Mouse (Mus musculus) frontal cortex, adult (tissue): ENCODE data around the gene Fam227a.
"Not testable (repeated sequence)": the region's sequence is repeated elsewhere in the genome, so short reads cannot be mapped to it uniquely, and the experiment has no call there.

Source experiments
- ATAC-seq: cut with Nextera tagmentation; 2 replicates; pipeline ENCODE4 v1.9.2; 2017; ENCODE audit warnings: mild to moderate bottlenecking, moderate library complexity, mixed read lengths; ENCODE audit not compliant: low TSS enrichment

The Fam227a gene

GRCm38 (mm10) chr15:79683707-79684465, 25.1 kb upstream of the Fam227a start:
- ATAC-seq = peak; percentile 24

- ATAC-seq = no peak
Measured at GRCm38 (mm10) chr15:79683146-79683545, 24.4 kb upstream of the Fam227a start.

- ATAC-seq = no peak
Measured at GRCm38 (mm10) chr15:79681973-79682372, 23.2 kb upstream of the Fam227a start.

GRCm38 (mm10) chr15:79677936-79678335, 19.2 kb upstream of the Fam227a start:
- no peak for ATAC-seq

GRCm38 (mm10) chr15:79671828-79672348, 13.1 kb upstream of the Fam227a start:
- not testable (repeated sequence) for ATAC-seq

GRCm38 (mm10) chr15:79670972-79671299, 12.2 kb upstream of the Fam227a start:
- 0 out of 2 replicates have a peak, but pooled peaks have one; percentile 11 for ATAC-seq

- ATAC-seq = peak; percentile 91
Measured at GRCm38 (mm10) chr15:79670249-79670971, 11.7 kb upstream of the Fam227a start, which contains the start of gene Tomm22. TSS of gene Tomm22 (plus strand) at chr15:79670861.

- ATAC-seq = no peak
Measured at GRCm38 (mm10) chr15:79669195-79669594, 10.4 kb upstream of the Fam227a start.

- peak; percentile 78 for ATAC-seq
Measured at GRCm38 (mm10) chr15:79664666-79665065, 5.9 kb upstream of the Fam227a start.

GRCm38 (mm10) chr15:79661852-79662251, 3.1 kb upstream of the Fam227a start:
- no peak for ATAC-seq

GRCm38 (mm10) chr15:79657837-79658530, 772 bp downstream of the Fam227a start:
- ATAC-seq = peak; percentile 35; the same call in 1 of the 2 replicates

GRCm38 (mm10) chr15:79656451-79656850, 2.3 kb downstream of the Fam227a start:
- peak; percentile 58 for ATAC-seq

GRCm38 (mm10) chr15:79651481-79651880, 7.3 kb downstream of the Fam227a start:
- no peak for ATAC-seq

- no peak; the same call in 1 of the 2 replicates for ATAC-seq
Measured at GRCm38 (mm10) chr15:79650569-79650968, 8.2 kb downstream of the Fam227a start.

GRCm38 (mm10) chr15:79648130-79648529, 10.6 kb downstream of the Fam227a start:
- no peak for ATAC-seq

- no peak for ATAC-seq
Measured at GRCm38 (mm10) chr15:79645483-79645882, 13.3 kb downstream of the Fam227a start.

GRCm38 (mm10) chr15:79641135-79641817, 17.5 kb downstream of the Fam227a start:
- ATAC-seq = peak; percentile 72; the same call in 1 of the 2 replicates

- ATAC-seq = no peak
Measured at GRCm38 (mm10) chr15:79630471-79630870, 28.3 kb downstream of the Fam227a start.

- no peak for ATAC-seq
Measured at GRCm38 (mm10) chr15:79619770-79620414, 38.9 kb downstream of the Fam227a start.

GRCm38 (mm10) chr15:79618456-79618855, 40.3 kb downstream of the Fam227a start:
- no peak for ATAC-seq

- ATAC-seq = no peak
Measured at GRCm38 (mm10) chr15:79617135-79617534, 41.6 kb downstream of the Fam227a start.
